Mouse (Mus musculus): ENCODE data around the gene Mug1.
"Not testable (repeated sequence)": the region's sequence is repeated elsewhere in the genome, so short reads cannot be mapped to it uniquely, and the experiment has no call there.

Mug1 gene

GRCm38 (mm10) chr6:121838271-121838670, at the start of gene Mug1:
TSS of gene Mug1 (plus strand) at chr6:121838541.
- not testable (repeated sequence) for DNase-seq (ENCODE audit: low spot score in 2 of 2)

- DNase-seq (ENCODE audit: low spot score in 2 of 2): no peak
These were observed 10.3 kb upstream of the Mug1 start for GRCm38 (mm10) chr6:121828034-121828433.

GRCm38 (mm10) chr6:121836361-121836760, 2.0 kb upstream of the Mug1 start:
- DNase-seq (ENCODE audit: low spot score in 2 of 2): no peak

GRCm38 (mm10) chr6:121848378-121848777, 10.0 kb downstream of the Mug1 start:
- no peak for DNase-seq (ENCODE audit: low spot score in 2 of 2)
